ENCODE assay signal across 9 mouse cellular contexts in genomic region chr7:89907950-89908349, GRCm38 (mm10). TPM values are rescaled to one million over a fixed set of nuclear protein-coding genes. Genes with fewer than 3 reads are reported as not detected.
DNase-seq lines count a peak whose midpoint lies in the region; ATAC-seq and TF ChIP-seq lines count a peak whose summit lies in the region.
"Had no signal": no experiment of that assay in that cellular context is flagged by ENCODE, and none has a peak within 500 bp of the region (broad histone marks: within the 10 kb centered on the region; RNA-seq: fewer than 3 reads in every experiment).

No protein-coding gene starts in this region.

- no peak overlapping the region for H3K4me2 ChIP-seq in heart, postnatal 0 days (ENCODE audit: low read depth, low read length)
- no peak overlapping the region for H3K4me2 ChIP-seq in liver, postnatal 0 days (ENCODE audit: low read depth, low read length)
- H3K4me2 ChIP-seq: liver, embryonic 15.5 days had no signal

- no peak overlapping the region for H3K27ac ChIP-seq in embryonic fibroblast, embryonic 13.5 days (ENCODE audit: insufficient read depth, low read length)
- no peak overlapping the region for H3K27ac ChIP-seq in heart, postnatal 0 days (ENCODE audit: low read depth)
- H3K27ac ChIP-seq in liver, postnatal 0 days (ENCODE audit: low read depth) = no peak overlapping the region
- H3K27ac ChIP-seq: liver, embryonic 15.5 days had no signal

- TF ChIP-seq EP300 in heart, postnatal 0 days (IDR thresholded peaks at IDR 0.05; ENCODE audit: low read depth) = no peak
- TF ChIP-seq EP300 in liver, postnatal 0 days (IDR thresholded peaks at IDR 0.05; ENCODE audit: low read depth) = no peak

- no peaks in the 10 kb centered on the region for H3K4me1 ChIP-seq in embryonic fibroblast, embryonic 13.5 days (ENCODE audit: control insufficient read depth, insufficient read depth, low read length)
- 0 out of 2 replicates have a peak, but pooled peaks cover 5% of the 10 kb centered on the region for H3K4me1 ChIP-seq in heart, postnatal 0 days (ENCODE audit: control insufficient read depth, insufficient read depth)
- no peaks in the 10 kb centered on the region for H3K4me1 ChIP-seq in liver, postnatal 0 days (ENCODE audit: insufficient read depth)

- peak; percentile 36; the same call in 1 of the 2 replicates for ATAC-seq in heart, postnatal 0 days (ENCODE audit: insufficient read depth, low read depth)
- ATAC-seq in liver, postnatal 0 days = no peak

- H3K36me3 ChIP-seq in heart, postnatal 0 days (replicated peaks; ENCODE audit: control insufficient read depth, insufficient read depth, low read length) = no peaks in the 10 kb centered on the region
- H3K36me3 ChIP-seq in liver, postnatal 0 days (replicated peaks; ENCODE audit: insufficient read depth, low read length) = no peaks in the 10 kb centered on the region
- H3K36me3 ChIP-seq: liver, embryonic 15.5 days had no signal

- peak; percentile 82 for DNase-seq in ES-CJ7 (ENCODE audit: low read depth, low spot score)
- peak; percentile 91 for DNase-seq in brain, adult 2 months (ENCODE audit: low read depth, low spot score)
- peak; percentile 78 for DNase-seq in heart, postnatal 0 days (ENCODE audit: low spot score)
- DNase-seq in kidney, postnatal 4 days = peak; percentile 86 to 87
- DNase-seq in liver, postnatal 0 days = peak; percentile 75
- DNase-seq in ovary, adult 18-20 months (ENCODE audit: low spot score) = peak; percentile 9
- peak; percentile 25 to 68 for DNase-seq in thymus, postnatal 10 days (ENCODE audit: low spot score in 2 of 2)

- TF ChIP-seq CTCF in embryonic fibroblast, embryonic 13.5 days (IDR thresholded peaks at IDR 0.05; ENCODE audit: borderline replicate concordance, insufficient read depth, low read length) = peak; percentile 21; the same call in 1 of the 2 replicates
- peak; percentile 92 for TF ChIP-seq CTCF in heart, postnatal 0 days (IDR thresholded peaks at IDR 0.05; ENCODE audit: low read depth)
- peak; percentile 90 for TF ChIP-seq CTCF in liver, postnatal 0 days (IDR thresholded peaks at IDR 0.05; ENCODE audit: low read depth)

- TF ChIP-seq POLR2A in embryonic fibroblast, embryonic 13.5 days (IDR thresholded peaks at IDR 0.05; ENCODE audit: low read depth, low read length) = no peak

- no peak overlapping the region for H3K4me3 ChIP-seq in embryonic fibroblast, embryonic 13.5 days (ENCODE audit: insufficient read depth, low read length)
- no peak overlapping the region for H3K4me3 ChIP-seq in heart, postnatal 0 days (ENCODE audit: low read depth, low read length)
- H3K4me3 ChIP-seq in liver, postnatal 0 days (ENCODE audit: low read depth, low read length) = no peak overlapping the region
- H3K4me3 ChIP-seq: liver, embryonic 15.5 days had no signal

- no peaks in the 10 kb centered on the region for H3K9me3 ChIP-seq in heart, postnatal 0 days (replicated peaks; ENCODE audit: control insufficient read depth, low read length)
- no peaks in the 10 kb centered on the region for H3K9me3 ChIP-seq in liver, postnatal 0 days (ENCODE audit: low read length)
- H3K9me3 ChIP-seq: liver, embryonic 15.5 days had no signal

- WGBS in heart, postnatal 0 days = 21% methylated on average over 8 of the region's 8 CpGs
- 26% methylated on average over 8 of the region's 8 CpGs for WGBS in liver, postnatal 0 days (ENCODE audit: insufficient replicate concordance)

- H3K9ac ChIP-seq in heart, postnatal 0 days (replicated peaks; ENCODE audit: low read depth, low read length) = no peak overlapping the region
- H3K9ac ChIP-seq in liver, postnatal 0 days (replicated peaks) = no peak overlapping the region
- H3K9ac ChIP-seq: liver, embryonic 15.5 days had no signal

- H3K27me3 ChIP-seq in heart, postnatal 0 days (ENCODE audit: control insufficient read depth, insufficient read depth, low read length) = no peaks in the 10 kb centered on the region
- no peaks in the 10 kb centered on the region for H3K27me3 ChIP-seq in liver, postnatal 0 days (ENCODE audit: insufficient read depth, low read length)
- H3K27me3 ChIP-seq: liver, embryonic 15.5 days had no signal

RNA-seq across cellular contexts. Expression of gene Ccdc81, which starts 4.5 kb away (rescaled TPM):
- polyA plus RNA-seq in embryonic fibroblast, embryonic 13.5 days (2011; ENCODE audit: insufficient read length, low read depth, missing spikeins) = 0.55 TPM in 1 of 2 replicates, not detected in the other
- not detected in 2 replicates for total RNA-seq in heart, postnatal 0 days (2014; rRNA removed; ENCODE audit: low replicate concordance)
- 0.04 TPM in 1 of 2 replicates, not detected in the other for polyA plus RNA-seq in heart, postnatal 0 days (2015; fragmentation: Nextera tagmentation; extraction: Ambion mirVana)
- not detected in 2 replicates for polyA plus RNA-seq in liver, postnatal 0 days (2015; fragmentation: Nextera tagmentation; extraction: Ambion mirVana)
- polyA plus RNA-seq: liver, embryonic 15.5 days had no signal

RNA-seq across cellular contexts. Expression of gene Hikeshi, which starts 33.1 kb away (rescaled TPM):
- 70.4 and 72.5 TPM in 2 replicates for polyA plus RNA-seq in embryonic fibroblast, embryonic 13.5 days (2011; ENCODE audit: insufficient read length, low read depth, missing spikeins)
- 22.6 and 120 TPM in 2 replicates for total RNA-seq in heart, postnatal 0 days (2014; rRNA removed; ENCODE audit: low replicate concordance)
- 90.9 and 103 TPM in 2 replicates for polyA plus RNA-seq in heart, postnatal 0 days (2015; fragmentation: Nextera tagmentation; extraction: Ambion mirVana)
- 41.1 and 41.3 TPM in 2 replicates for polyA plus RNA-seq in liver, postnatal 0 days (2015; fragmentation: Nextera tagmentation; extraction: Ambion mirVana)

Comparison
In these comparisons a context has a peak if more than half of its experiments do, and no peak if none do; other contexts are left out.
1. DNase-seq: peak in every context shown above with its lines; median percentile 91 in brain, adult 2 months; 86 in kidney, postnatal 4 days; 82 in ES-CJ7; 78 in heart, postnatal 0 days; 75 in liver, postnatal 0 days; 46 in thymus, postnatal 10 days; 9 in ovary, adult 18-20 months.
2. CTCF ChIP-seq: peak in every context shown above with its lines; median percentile 92 in heart, postnatal 0 days; 90 in liver, postnatal 0 days; 21 in embryonic fibroblast, embryonic 13.5 days.